Mouse (Mus musculus) CD4-positive naive resting alpha-beta T cell, adult 57 days (primary cell): ENCODE measurements around the gene Hnrnph3. TPM values are rescaled to one million over a fixed set of nuclear protein-coding genes. Genes with fewer than 3 reads are reported as not detected.

ENCODE experiments used
- total RNA-seq: library from RNA; stranded (reverse); gene quantifications from one replicate; pipeline ENCODE4 v1.2.4, GENCODE M21; 2023

The Hnrnph3 gene
- 85.5 TPM for total RNA-seq

DNA sequence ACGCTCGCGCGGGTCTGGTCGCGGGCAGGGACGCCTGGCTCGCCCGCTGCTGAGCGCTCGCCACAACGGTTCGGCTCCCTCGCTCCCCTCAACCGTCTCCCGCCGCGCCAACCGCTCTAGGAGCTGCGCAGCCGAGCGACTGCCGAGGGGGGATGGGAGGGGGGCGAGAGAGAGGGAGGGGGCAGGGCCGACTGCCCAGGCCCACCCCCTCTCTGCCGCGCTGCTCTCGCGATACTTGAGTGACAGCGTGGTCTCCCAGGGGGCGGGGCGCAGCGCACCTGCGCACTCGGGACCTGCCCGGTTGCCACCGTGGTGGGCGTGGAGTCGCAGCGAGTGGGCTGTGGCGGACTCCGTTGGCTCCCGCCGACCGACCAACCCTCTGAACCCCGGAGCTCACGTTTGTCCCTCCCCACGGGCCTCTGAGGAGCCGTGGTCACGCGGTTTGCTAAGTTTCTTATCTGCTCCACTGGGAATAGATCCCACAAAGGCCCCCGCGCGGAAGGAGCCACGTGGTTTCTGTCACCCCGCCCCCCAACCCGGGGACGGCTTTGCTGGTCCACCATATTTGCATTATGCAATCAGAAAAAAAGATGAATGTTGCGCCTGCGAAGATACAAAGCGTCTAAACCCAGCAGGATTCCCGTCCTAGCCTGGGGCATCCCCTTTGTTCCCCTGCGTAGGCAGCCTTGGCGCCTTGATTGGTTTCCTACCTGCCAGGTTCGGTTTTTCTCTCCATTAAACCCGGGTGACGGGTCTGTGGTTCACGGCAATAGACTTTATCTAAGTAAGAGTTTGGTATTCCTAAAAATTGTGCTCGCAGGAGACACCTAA lies at the start of gene Hnrnph3, which contains the start of gene Pbld2:
TSS of gene Hnrnph3 (minus strand) at position 469 of the 831 bp plus-strand sequence.
TSS of gene Pbld2 (plus strand) at position 567 of the 831 bp plus-strand sequence.

DNA sequence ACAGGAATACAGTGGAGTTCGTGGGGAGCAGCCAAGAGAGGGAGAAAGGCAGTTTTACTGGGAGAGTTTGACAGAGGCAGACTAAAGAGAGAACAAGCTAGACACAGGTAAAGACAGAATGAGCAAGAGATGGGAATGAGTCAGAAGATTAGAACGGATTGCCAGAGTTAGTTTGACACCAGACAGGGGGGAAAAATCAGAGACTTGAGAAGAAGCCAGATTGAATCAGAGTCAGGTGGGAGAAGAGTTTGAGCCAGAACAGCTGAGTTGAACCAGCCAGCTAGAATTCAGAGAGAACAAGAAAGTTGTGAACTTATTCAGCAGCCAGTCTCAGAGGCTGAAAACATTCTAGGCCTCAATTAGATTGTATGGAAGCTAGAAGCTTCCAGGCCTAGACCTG lies 35.8 kb upstream of the Hnrnph3 start, which contains the start of gene Pbld1:
TSS of gene Pbld1 (plus strand) at position 301 of the 400 bp plus-strand sequence.

DNA sequence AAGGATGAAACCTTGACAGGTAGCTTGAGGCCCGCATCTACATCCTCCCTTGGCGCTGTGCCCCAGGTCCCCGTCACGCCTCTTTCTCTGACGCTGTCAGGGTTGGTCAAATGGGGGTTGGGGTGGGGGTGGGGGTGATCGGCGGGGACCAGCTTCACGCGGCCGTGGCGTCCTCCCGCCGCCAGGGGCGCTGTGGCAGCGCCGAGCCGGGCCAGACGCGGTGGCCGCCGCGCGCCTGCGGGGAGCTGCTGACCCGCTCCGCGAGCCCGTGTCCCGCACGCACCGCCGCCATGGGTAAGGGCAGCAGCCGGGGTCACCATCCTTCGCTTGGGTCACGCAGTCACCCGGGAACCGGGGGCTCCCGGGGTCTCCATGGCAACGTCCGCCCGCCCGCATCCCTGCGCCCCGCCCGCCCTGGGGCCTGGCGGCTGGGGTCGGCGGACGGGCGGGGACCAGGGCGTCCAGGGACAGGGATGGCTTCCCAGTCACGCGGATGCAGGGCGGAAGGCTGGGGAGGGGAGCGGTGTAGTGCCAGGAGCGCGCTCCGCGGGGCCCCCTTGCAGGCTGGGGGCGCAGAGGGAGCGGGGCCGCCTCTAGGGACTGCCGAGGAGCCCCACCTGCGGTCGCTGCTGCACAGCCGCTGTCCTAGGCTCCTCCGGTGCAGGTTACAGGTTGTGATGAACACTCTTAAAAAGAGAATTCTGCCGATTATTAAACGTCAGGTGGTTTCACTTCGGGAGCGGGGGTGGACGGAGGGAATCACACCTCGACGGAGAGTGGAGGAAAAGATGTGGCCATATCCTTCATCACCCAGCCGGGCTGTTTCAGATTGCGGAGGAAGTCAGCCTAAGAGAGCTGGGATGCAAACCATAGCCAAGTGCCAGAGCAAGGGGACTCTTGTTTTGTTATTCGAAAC lies 43.7 kb downstream of the Hnrnph3 start, which contains the start of gene Rufy2:
TSS of gene Rufy2 (plus strand) at position 185 of the 916 bp plus-strand sequence.

Other genes with a start within 250 kb of the Hnrnph3 start
- 130 TPM for gene Ccar1, start 231.9 kb downstream of the Hnrnph3 start, total RNA-seq
- 28.6 TPM for gene Tet1, start 115.2 kb downstream of the Hnrnph3 start, total RNA-seq
- gene Slc25a16, start 103.6 kb downstream of the Hnrnph3 start, total RNA-seq: 9.8 TPM
- 0.53 TPM for gene Dna2, start 77.2 kb downstream of the Hnrnph3 start, total RNA-seq
- 46.1 TPM for gene Rufy2, start 44.0 kb downstream of the Hnrnph3 start, total RNA-seq
- 2.3 TPM for gene Pbld2, start 98 bp upstream of the Hnrnph3 start, total RNA-seq
- not detected for gene Pbld1, start 35.9 kb upstream of the Hnrnph3 start, total RNA-seq
- gene Atoh7, start 75.4 kb upstream of the Hnrnph3 start, total RNA-seq: not detected
- gene Mypn, start 179.7 kb upstream of the Hnrnph3 start, total RNA-seq: not detected
- gene Herc4, start 219.6 kb upstream of the Hnrnph3 start, total RNA-seq: 168 TPM